Comparison of ENCODE assay signal across 8 mouse cellular contexts in the genomic region with DNA sequence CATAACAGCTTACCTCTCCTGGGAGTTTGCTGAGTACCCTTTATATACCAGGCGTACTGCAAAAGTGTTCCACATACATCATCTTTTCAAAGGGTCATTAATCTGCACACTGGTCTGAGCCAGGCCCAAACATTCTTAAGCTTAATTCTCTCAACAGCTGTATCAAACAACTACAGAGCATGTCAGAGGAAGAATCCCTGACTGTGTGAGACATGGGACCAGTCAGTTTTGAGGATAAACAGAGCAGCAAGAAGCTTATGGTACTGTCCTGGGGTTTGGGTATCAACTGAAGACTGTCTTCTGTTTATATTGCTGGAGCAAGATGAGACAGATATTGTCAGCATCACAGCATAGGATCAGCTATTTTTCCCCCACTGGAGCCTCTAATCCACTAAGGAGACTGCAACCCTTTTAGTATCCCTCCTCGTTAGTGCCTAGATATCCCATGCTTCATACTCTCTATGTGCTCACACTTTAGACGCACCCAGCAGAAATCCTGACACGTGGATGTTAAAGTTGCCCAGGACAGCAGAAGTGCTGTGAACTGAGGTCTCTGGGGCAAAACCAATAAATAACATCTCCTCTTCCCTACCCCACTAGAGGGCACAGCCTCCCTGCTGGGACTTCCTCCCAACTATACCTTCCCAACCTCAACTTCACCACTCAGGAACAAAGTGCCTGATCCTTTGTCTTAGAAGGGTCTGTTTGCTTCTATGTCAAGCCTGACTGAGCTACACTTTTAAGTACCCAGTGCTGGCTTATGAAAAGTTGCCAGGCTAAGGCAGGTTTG.
DNase-seq lines count a peak whose midpoint lies in the region; ATAC-seq and TF ChIP-seq lines count a peak whose summit lies in the region.
"Had no signal": no experiment of that assay in that cellular context is flagged by ENCODE, and none has a peak within 500 bp of the region (broad histone marks: within the 10 kb centered on the region; RNA-seq: fewer than 3 reads in every experiment).

No protein-coding gene starts in this region.

- intact Hi-C loops in gastrocnemius, postnatal 14 days (cut with DNase I; ENCODE audit: low total_unique reads): no loop called here

- peak; percentile 20 for DNase-seq in layer of hippocampus, adult 11-12 months (ENCODE audit: low spot score)
- DNase-seq in layer of hippocampus, postnatal 14 days (ENCODE audit: low spot score in 2 of 2): no peak
- DNase-seq in 3T3-L1 (ENCODE audit: low read depth, low spot score) (peak; percentile 40), Patski (ENCODE audit: low read depth, low spot score) (no peak)
- peak; percentile 20 for DNase-seq in kidney, postnatal 14 days
- no peak for DNase-seq in gastrocnemius, postnatal 14 days
- DNase-seq: forebrain, postnatal 0 days had no signal

- no peaks in the 10 kb centered on the region for H3K27me3 ChIP-seq in Patski

- in situ Hi-C loops in Patski (cut with MboI; ENCODE audit: low pct_unique_long_range_greater_than_20kb): loop anchor here (5.0 kb wide), 2 partner anchors 305 to 520 kb away; a partner anchor contains a TSS

- POLR2A ChIA-PET in Patski (lab: Charles Lee): no interaction called here

- CTCF ChIA-PET in Patski (lab: Charles Lee): interaction anchor here (0.7 to 2.6 kb wide), 4 partner anchors 10 to 306 kb away, joined by 3 to 11 read pairs (median 4); no protein-coding TSS in a partner anchor

- ATAC-seq in Patski: peak; percentile 44
- ATAC-seq in inflammation-experienced regulatory T-cells, adult 6 months: no peak
- ATAC-seq: forebrain, postnatal 0 days had no signal

- peak; percentile 67 for TF ChIP-seq CTCF in Patski (IDR thresholded peaks at IDR 0.05)

Comparison
In these comparisons a context has a peak if more than half of its experiments do, and no peak if none do; other contexts are left out.
1. DNase-seq: peak in layer of hippocampus, adult 11-12 months (single experiment), 3T3-L1 (single experiment) and kidney, postnatal 14 days (single experiment); none in layer of hippocampus, postnatal 14 days (0 of 2), Patski (single experiment) and gastrocnemius, postnatal 14 days (single experiment).